Mouse (Mus musculus) embryonic facial prominence, embryonic 10.5 days (tissue): ENCODE results near the gene Lmbr1. TPM values are rescaled to one million over a fixed set of nuclear protein-coding genes. Genes with fewer than 3 reads are reported as not detected.

Source experiments
- DNase-seq: peaks from one replicate; pipeline ENCODE4 v3.0.0-alpha.2; 2017; ENCODE audit warnings: low spot score
- H3K27ac ChIP-seq: fragments of 300-500 bp; sonication (generic); replicated peaks from 2 replicates; pipeline ENCODE4 v1.5.1; 2016; ENCODE audit warnings: mild to moderate bottlenecking
- H3K27me3 ChIP-seq: fragments of 300-500 bp; sonication (generic); replicated peaks from 2 replicates; pipeline ENCODE4 v1.6.1; 2016; ENCODE audit warnings: low read depth, mild to moderate bottlenecking; ENCODE audit not compliant: poor library complexity, severe bottlenecking
- H3K36me3 ChIP-seq: fragments of 300-500 bp; sonication (generic); replicated peaks from 2 replicates; pipeline ENCODE4 v1.6.1; 2016; ENCODE audit warnings: mild to moderate bottlenecking, moderate library complexity
- H3K4me1 ChIP-seq: fragments of 300-500 bp; sonication (generic); 2 replicates; pipeline ENCODE4 v1.6.1; 2016
- H3K4me3 ChIP-seq: fragments of 300-500 bp; sonication (generic); 2 replicates; pipeline ENCODE4 v1.5.1; 2016; ENCODE audit warnings: mild to moderate bottlenecking, moderate library complexity
- H3K9me3 ChIP-seq: fragments of 300-500 bp; sonication (generic); 2 replicates; pipeline ENCODE4 v1.6.1; 2016; ENCODE audit warnings: mild to moderate bottlenecking
- WGBS: fragments of 180-500 bp; shearing (Covaris S2); methylation state at CpG from one replicate; pipeline ENCODE4 v1.1.7; 2016; 5-methylcytosine and 5-hydroxymethylcytosine counted together
- microRNA-seq: library from miRNA; unstranded; fragments of <30 nt; microRNA quantifications from one replicate; pipeline ENCODE4, GENCODE M21; 2017
- polyA plus RNA-seq: library from polyadenylated mRNA; unstranded; fragments of >200 nt; fragmentation: Nextera tagmentation; extraction: Ambion mirVana; gene quantifications from 2 replicates; pipeline ENCODE4 v1.2.1, GENCODE M21; 2016

Lmbr1 gene
- polyA plus RNA-seq, 1 experiment from 2014 or later = 7.7 TPM

GRCm38 (mm10) chr5:29186798-29187197, 191.4 kb downstream of the Lmbr1 start:
- Histone ChIP-seq H3K9me3 (no peaks in the 10 kb centered on the region), H3K36me3 (no peaks in the 10 kb centered on the region), H3K4me1 (no peaks in the 10 kb centered on the region), H3K27me3 (no peaks in the 10 kb centered on the region), H3K4me3 (no peak overlapping the region), H3K27ac (no peak overlapping the region)
- 87% methylated on average over 5 of the region's 5 CpGs for WGBS
- no peak for DNase-seq

Small RNA genes lying within 50 kb of the gene (microRNA-seq; reads per million reads assigned to microRNA genes)
- gene Gm23801 = not detected

Other genes starting within 250 kb of the Lmbr1 start
- gene Rnf32, start 182.4 kb downstream of the Lmbr1 start, polyA plus RNA-seq = 4.7 and 5.4 TPM in 2 replicates
- 35.8 and 36.4 TPM in 2 replicates for gene Nom1, start 56.3 kb upstream of the Lmbr1 start, polyA plus RNA-seq
- gene Mnx1, start 100.1 kb upstream of the Lmbr1 start, polyA plus RNA-seq = not detected in 2 replicates
- 29.9 and 31.9 TPM in 2 replicates for gene Ube3c, start 190.9 kb upstream of the Lmbr1 start, polyA plus RNA-seq